Mouse (Mus musculus) left cerebral cortex, adult 6 months (tissue): ENCODE results near the gene Cnep1r1. TPM values are rescaled to one million over a fixed set of nuclear protein-coding genes. Genes with fewer than 3 reads are reported as not detected.

Experiments used
- long read RNA-seq, 2 experiments: library from polyadenylated mRNA; unstranded; transcript quantifications; one replicate each; pipeline ENCODE4 v2.0.0; 2019 to 2020
- polyA plus RNA-seq: library from polyadenylated mRNA; unstranded; fragments of <200 nt; fragmentation: Nextera tagmentation; gene quantifications from 2 replicates; pipeline ENCODE4 v1.2.3, GENCODE M21; 2021

The Cnep1r1 gene
- polyA plus RNA-seq: 17.5 and 27.9 TPM in 2 replicates
- long read RNA-seq, experiment 1, transcript Cnep1r1-201 (6 exons, 1,731 nt): major isoform, 48 of 64 reads
- long read RNA-seq, experiment 1, partial matches to known transcripts: 2 of 64 reads
- long read RNA-seq, experiment 1, other reads (novel, unspliced or antisense): 9 of 64 reads
- long read RNA-seq, experiment 2, transcript Cnep1r1-201 (6 exons, 1,731 nt): major isoform, 20 of 33 reads
- long read RNA-seq, experiment 2, partial matches to known transcripts: 5 of 33 reads
- long read RNA-seq, experiment 2, other reads (novel, unspliced or antisense): 6 of 33 reads

GRCm38 (mm10) chr8:88118456-88119036 is at the start of gene Cnep1r1:
TSS of gene Cnep1r1 (plus strand) at chr8:88118769.

GRCm38 (mm10) chr8:88137748-88138484 is 19.3 kb downstream of the Cnep1r1 start, which contains the start of gene Heatr3:
TSS of gene Heatr3 (plus strand) at chr8:88137855.

Other genes with a start within 250 kb of the Cnep1r1 start
- 6.0 and 41.4 TPM in 2 replicates for gene Zfp423, start 159.2 kb upstream of the Cnep1r1 start, polyA plus RNA-seq
- gene Heatr3, start 19.1 kb downstream of the Cnep1r1 start, polyA plus RNA-seq: 11.0 and 11.4 TPM in 2 replicates
- gene Tent4b, start 80.4 kb downstream of the Cnep1r1 start, polyA plus RNA-seq: 3.9 and 4.0 TPM in 2 replicates
- gene Adcy7, start 153.6 kb downstream of the Cnep1r1 start, polyA plus RNA-seq: 0.43 and 0.73 TPM in 2 replicates
- 24.3 and 66.3 TPM in 2 replicates for gene Brd7, start 243.4 kb downstream of the Cnep1r1 start, polyA plus RNA-seq